Mouse (Mus musculus) cerebellum, adult 11-12 months (tissue): ENCODE measurements around the gene Lamp3.
"Not testable (repeated sequence)": the region's sequence is repeated elsewhere in the genome, so short reads cannot be mapped to it uniquely, and the experiment has no call there.

Source experiments
- DNase-seq: peaks from one replicate; pipeline ENCODE4 v3.0.0; 2022

The Lamp3 gene

GRCm38 (mm10) chr16:19706216-19706615 lies at the start of gene Lamp3:
Lamp3 (minus strand) TSS chr16:19706375.
- no peak for DNase-seq

DNA sequence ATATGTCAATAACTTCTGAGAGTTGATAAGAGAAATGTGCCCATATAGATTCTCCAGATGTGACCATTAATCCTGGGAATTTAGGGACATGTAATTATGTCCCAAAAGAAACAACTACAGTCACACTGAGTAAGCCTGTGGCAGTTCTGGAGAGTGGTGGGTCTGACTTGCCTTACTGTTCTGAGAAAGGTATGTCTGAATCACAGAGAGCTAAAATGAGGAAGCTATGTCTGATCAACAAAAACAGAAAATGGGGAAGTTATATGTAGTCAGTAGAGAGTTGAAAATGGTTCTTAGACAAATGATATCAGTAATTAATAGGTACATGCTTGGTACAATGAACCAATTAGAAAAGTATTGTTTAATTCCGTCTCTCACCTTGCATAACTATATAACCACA lies 26.7 kb upstream of the Lamp3 start:
- no peak for DNase-seq

GRCm38 (mm10) chr16:19724139-19724538 lies 18.0 kb upstream of the Lamp3 start:
- DNase-seq, result not testable (repeated sequence)

DNA sequence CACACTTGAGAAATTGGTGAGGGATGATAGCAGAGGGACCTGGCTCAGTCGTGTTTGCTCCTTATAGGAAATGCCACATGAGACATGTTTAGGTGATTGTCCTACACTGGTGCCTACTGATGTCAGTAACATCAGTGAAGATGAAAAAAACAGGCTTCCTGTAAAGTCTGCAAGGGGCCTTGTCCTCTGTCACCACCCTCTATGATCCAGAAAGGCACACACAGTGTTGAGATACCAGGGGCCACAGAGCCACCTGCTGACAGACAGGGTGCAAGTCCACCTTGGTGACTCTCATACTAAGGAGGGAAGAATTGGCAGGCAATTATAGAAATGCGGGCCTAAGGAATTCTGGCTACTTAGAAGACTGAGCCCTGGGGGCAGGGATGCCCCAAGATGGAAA lies 14.8 kb upstream of the Lamp3 start:
- DNase-seq, result no peak

DNA sequence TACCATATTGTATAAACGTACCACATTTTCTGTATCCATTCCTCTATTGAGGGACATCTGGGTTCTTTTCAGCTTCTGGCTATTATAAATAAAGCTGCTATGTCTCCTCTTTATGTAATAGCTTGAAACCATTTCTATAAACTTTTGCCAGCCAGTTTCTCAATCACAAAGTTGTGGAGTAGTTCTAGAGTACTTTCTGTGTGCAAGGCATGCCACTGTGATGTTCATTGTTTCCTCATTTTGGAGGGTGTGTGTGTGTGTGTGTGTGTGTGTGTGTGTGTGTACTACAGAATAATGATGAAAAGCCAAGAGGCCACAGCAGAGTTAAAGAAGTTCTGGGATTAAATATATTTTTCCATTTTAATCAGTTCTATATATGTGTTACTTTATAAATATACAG lies 1.2 kb upstream of the Lamp3 start:
- DNase-seq, result no peak

GRCm38 (mm10) chr16:19699207-19699606 lies 7.0 kb downstream of the Lamp3 start:
- no peak for DNase-seq

DNA sequence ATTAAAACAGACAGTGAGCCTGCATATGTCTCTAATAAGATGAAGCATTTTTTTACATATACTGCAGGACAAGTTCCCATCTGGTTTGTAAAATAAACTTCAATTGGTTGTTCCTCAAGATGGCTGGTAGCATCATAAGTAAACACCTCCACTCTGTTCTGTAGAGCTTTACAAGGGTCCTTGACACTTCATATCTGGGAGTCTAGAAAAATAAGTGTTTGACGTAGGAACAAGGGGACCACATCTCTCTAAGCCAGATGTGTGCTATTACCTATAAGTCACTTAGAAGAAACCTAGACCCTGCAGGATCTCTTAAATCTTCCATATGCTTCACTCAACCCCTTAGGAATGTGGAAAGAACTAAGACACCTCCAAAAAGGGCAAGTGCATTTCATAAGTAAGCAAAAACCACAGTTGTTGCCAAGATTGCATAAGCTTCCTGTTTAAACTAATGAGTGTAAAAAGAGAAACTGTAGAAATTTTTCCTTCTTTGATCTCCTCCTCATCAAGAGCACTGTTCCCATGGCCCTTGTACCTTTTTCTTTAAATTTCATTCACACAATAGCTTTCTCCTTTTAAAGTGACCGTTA lies 35.3 kb downstream of the Lamp3 start:
- no peak for DNase-seq

DNA sequence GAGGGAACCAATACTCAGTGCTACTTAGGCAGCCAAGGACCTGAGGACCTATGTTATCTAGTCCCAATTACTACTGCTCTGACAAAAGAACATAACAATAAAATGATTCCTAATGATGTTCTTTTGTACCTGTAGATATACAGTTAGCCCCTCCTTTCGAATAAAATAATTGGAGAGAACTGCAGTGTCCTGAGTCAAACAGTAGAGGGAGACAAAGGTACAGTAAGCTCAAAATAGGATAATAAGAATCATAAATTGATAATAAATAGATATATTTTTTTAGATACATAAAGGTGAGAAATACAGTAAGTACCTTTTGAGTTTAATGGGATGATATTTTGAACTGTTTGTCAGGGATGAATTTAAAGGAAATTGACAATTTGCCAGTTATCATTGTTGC lies 39.9 kb downstream of the Lamp3 start:
- no peak for DNase-seq

- no peak for DNase-seq
These were observed 76.4 kb downstream of the Lamp3 start, which contains the start of gene Olfr171 for GRCm38 (mm10) chr16:19629816-19630215. Olfr171 (minus strand) TSS chr16:19629916.

GRCm38 (mm10) chr16:19611782-19612181 lies 94.4 kb downstream of the Lamp3 start, which contains the start of gene Olfr170:
Olfr170 (minus strand) TSS chr16:19611882.
- DNase-seq, result not testable (repeated sequence)
